8 mouse cellular contexts compared by ENCODE assay signal in genomic region chr5:142371172-142372155, GRCm38 (mm10). TPM values are rescaled to one million over a fixed set of nuclear protein-coding genes. Genes with fewer than 3 reads are reported as not detected.
DNase-seq lines count a peak whose midpoint lies in the region; ATAC-seq lines count a peak whose summit lies in the region.

No protein-coding gene starts in this region.

- H3K4me3 ChIP-seq in hindbrain, embryonic 15.5 days = no peak overlapping the region

- peak; percentile 31 for DNase-seq in CD4-positive, CD25-positive, alpha-beta regulatory T cell, adult 2 months (ENCODE audit: low read depth, low spot score)
- DNase-seq in embryo, embryonic 10 days (ENCODE audit: low spot score) = peak; percentile 82
- DNase-seq in lung, postnatal 14 days = peak; percentile 16
- DNase-seq in thymus, postnatal 14 days = peak; percentile 24
- DNase-seq in cerebellum, adult 9-10 months = no peak
- no peak for DNase-seq in MN1 (ENCODE audit: low spot score)

- peaks cover 19% of the 10 kb centered on the region for H3K4me1 ChIP-seq in hindbrain, embryonic 15.5 days (replicated peaks)

- H3K9ac ChIP-seq in hindbrain, embryonic 15.5 days = no peak overlapping the region

- H3K9me3 ChIP-seq in hindbrain, embryonic 15.5 days = no peaks in the 10 kb centered on the region

- peak overlapping the region; percentile 71 for H3K27ac ChIP-seq in hindbrain, embryonic 15.5 days (replicated peaks)

- WGBS in hindbrain, embryonic 15.5 days = 6% methylated on average over 24 of the region's 24 CpGs

- no peak for ATAC-seq in CD4-positive, CD25-positive, alpha-beta regulatory T cell, adult 4 months
- ATAC-seq in hindbrain, embryonic 15.5 days (ENCODE audit: low FRiP score, low read depth) = no peak

- no peak overlapping the region for H3K4me2 ChIP-seq in hindbrain, embryonic 15.5 days

- no peaks in the 10 kb centered on the region for H3K27me3 ChIP-seq in hindbrain, embryonic 15.5 days

- H3K36me3 ChIP-seq in hindbrain, embryonic 15.5 days = no peaks in the 10 kb centered on the region

RNA-seq across cellular contexts. Expression of gene Foxk1, which starts 29.8 kb away (rescaled TPM):
- polyA plus RNA-seq in CD4-positive, CD25-positive, alpha-beta regulatory T cell, adult 4 months (2017; shearing (Covaris generic)) = 10 to 100 TPM in 1 of 2 experiments, 1 to 10 TPM in 1; 8.2 to 13.2 TPM
- 6.1 and 6.6 TPM in 2 replicates for polyA plus RNA-seq in hindbrain, embryonic 15.5 days (2015; fragmentation: Nextera tagmentation; extraction: Ambion mirVana)

Comparison
In these comparisons a context has a peak if more than half of its experiments do, and no peak if none do; other contexts are left out.
1. DNase-seq: peak in CD4-positive, CD25-positive, alpha-beta regulatory T cell, adult 2 months (single experiment), embryo, embryonic 10 days (single experiment), lung, postnatal 14 days (single experiment) and thymus, postnatal 14 days (single experiment); none in cerebellum, adult 9-10 months (single experiment) and MN1 (single experiment).